ENCODE assay signal across 8 mouse cellular contexts in genomic region chr13:41606081-41607000, GRCm38 (mm10). TPM values are rescaled to one million over a fixed set of nuclear protein-coding genes. Genes with fewer than 3 reads are reported as not detected.
A peak's percentile ranks its signal among the peaks of the same experiment; 100 is the strongest.
DNase-seq lines count a peak whose midpoint lies in the region; ATAC-seq and TF ChIP-seq lines count a peak whose summit lies in the region.

No protein-coding gene starts in this region.

- DNase-seq in 3134 (ENCODE audit: extremely low read depth, insufficient read length, low spot score), result peak; percentile 64
- peak; percentile 54 for DNase-seq in ZHBTc4 (ENCODE audit: low read depth, low spot score)
- peak; percentile 48 for DNase-seq in gastrocnemius, postnatal 14 days
- DNase-seq in liver, result peak; percentile 56
- DNase-seq in natural killer cell, adult 2 months (ENCODE audit: low spot score in 2 of 2), result peak; percentile 36 to 56

- no peak for TF ChIP-seq CTCF in cortical plate, adult 2 months (IDR thresholded peaks at IDR 0.05; ENCODE audit: extremely low read depth, insufficient read depth, low read length)
- TF ChIP-seq CTCF in testis, adult 2 months (IDR thresholded peaks at IDR 0.05; ENCODE audit: control insufficient read depth, insufficient read depth, insufficient replicate concordance, low read depth, low read length), result no peak

- peak; percentile 51 for ATAC-seq in intestine, embryonic 15.5 days

- peak overlapping the region; percentile 56 for H3K4me3 ChIP-seq in cortical plate, adult 2 months (ENCODE audit: insufficient read depth, low read length)
- peak overlapping the region; percentile 94 for H3K4me3 ChIP-seq in intestine, embryonic 15.5 days (replicated peaks)
- peak overlapping the region; percentile 92 for H3K4me3 ChIP-seq in testis, adult 2 months (ENCODE audit: control insufficient read depth, low read depth, low read length)

- H3K9me3 ChIP-seq in intestine, embryonic 15.5 days, result no peaks in the 10 kb centered on the region

- peak overlapping the region; percentile 92 for H3K9ac ChIP-seq in intestine, embryonic 15.5 days

- H3K27ac ChIP-seq in cortical plate, adult 2 months (ENCODE audit: insufficient read depth, low read length), result peak overlapping the region; percentile 98
- peak overlapping the region; percentile 94 for H3K27ac ChIP-seq in intestine, embryonic 15.5 days
- peak overlapping the region; percentile 83 for H3K27ac ChIP-seq in testis, adult 2 months (ENCODE audit: control insufficient read depth, insufficient read depth, low read depth, low read length)

- no peak for TF ChIP-seq POLR2A in cortical plate, adult 2 months (IDR thresholded peaks at IDR 0.05; ENCODE audit: extremely low read depth, insufficient read depth, low read length)
- TF ChIP-seq POLR2A in testis, adult 2 months (IDR thresholded peaks at IDR 0.05; ENCODE audit: control insufficient read depth, low read depth, low read length), result 0 out of 2 replicates have a peak, but pooled peaks have one; percentile 5

- intact Hi-C loops in gastrocnemius, postnatal 14 days (cut with DNase I; ENCODE audit: low total_unique reads), result no loop called here

- peaks cover 5% of the 10 kb centered on the region for H3K4me1 ChIP-seq in cortical plate, adult 2 months (ENCODE audit: control insufficient read depth, insufficient read depth, low read length)
- 0 out of 2 replicates have a peak, but pooled peaks cover 2% of the 10 kb centered on the region for H3K4me1 ChIP-seq in intestine, embryonic 15.5 days (replicated peaks)
- no peaks in the 10 kb centered on the region for H3K4me1 ChIP-seq in testis, adult 2 months (ENCODE audit: control insufficient read depth, insufficient read depth, low read length)

- WGBS in intestine, embryonic 15.5 days, result 2% methylated on average over 59 of the region's 67 CpGs

- H3K4me2 ChIP-seq in intestine, embryonic 15.5 days (replicated peaks), result peak overlapping the region; percentile 73

- no peaks in the 10 kb centered on the region for H3K27me3 ChIP-seq in intestine, embryonic 15.5 days (replicated peaks)
- H3K27me3 ChIP-seq in testis, adult 2 months (ENCODE audit: control insufficient read depth, insufficient read depth, low read length), result no peaks in the 10 kb centered on the region

- H3K36me3 ChIP-seq in intestine, embryonic 15.5 days, result no peaks in the 10 kb centered on the region
- no peaks in the 10 kb centered on the region for H3K36me3 ChIP-seq in testis, adult 2 months (ENCODE audit: control insufficient read depth, insufficient read depth, low read length)

RNA-seq across cellular contexts. Expression of gene Tmem170b, which starts 0.6 kb away (rescaled TPM):
- polyA plus RNA-seq in cortical plate, adult 2 months (2012; rRNA removed), result 20.9 and 21.9 TPM in 2 replicates
- 10 to 100 TPM; 16.7 to 17.1 TPM for total RNA-seq in gastrocnemius, postnatal 14 days (2021)
- 11.0 and 11.2 TPM in 2 replicates for polyA plus RNA-seq in intestine, embryonic 15.5 days (2015; fragmentation: Nextera tagmentation; extraction: Ambion mirVana)
- polyA plus RNA-seq in testis, adult 2 months (2012; rRNA removed), result 1.4 and 1.6 TPM in 2 replicates

Comparison
In these comparisons a context has a peak if more than half of its experiments do, and no peak if none do; other contexts are left out.
1. Peak in every context shown above with its lines: DNase-seq, ATAC-seq, H3K4me3 ChIP-seq and H3K27ac ChIP-seq.